Mouse (Mus musculus): ENCODE results near the gene Pbx1.

DNA sequence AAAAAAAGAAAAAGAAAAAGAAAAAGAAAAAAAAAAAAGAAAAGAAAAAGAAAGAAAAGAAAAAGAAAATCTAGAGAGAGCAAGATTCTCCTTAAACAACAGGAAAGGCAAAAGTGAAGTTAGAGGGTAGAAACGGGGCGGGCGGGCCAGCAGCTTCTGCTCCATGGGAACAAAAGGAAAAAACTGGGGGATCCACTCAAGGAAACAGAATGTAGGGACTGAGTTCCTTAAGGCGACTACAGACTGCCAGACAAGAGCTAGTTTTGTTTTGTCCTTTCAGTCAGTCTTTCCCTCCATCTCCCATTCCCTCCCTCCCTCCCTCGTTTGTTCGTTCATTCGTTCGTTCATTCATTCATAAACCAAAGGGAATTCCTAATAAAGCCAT is 25.8 kb downstream of the Pbx1 start:
- TF ChIP-seq POLR2A (IDR thresholded peaks at IDR 0.05; ENCODE audit: low read depth, low read length) (no peak), CTCF (conservative IDR thresholded peaks at IDR 0.05; ENCODE audit: insufficient read depth, insufficient read length, low read depth, low read length) (no peak)
